Mouse (Mus musculus) lung, adult 18-20 months (tissue): ENCODE results near the gene Gipc3.

ENCODE experiments used
- DNase-seq, 2 experiments: peaks; one replicate each; pipeline ENCODE4 v3.0.0; 2022; ENCODE audit warnings: mixed read lengths in 2 of 2

Gipc3 gene

GRCm38 (mm10) chr10:81319741-81320549 lies 23.1 kb downstream of the Gipc3 start:
- no peak for DNase-seq

GRCm38 (mm10) chr10:81319330-81319699 lies 23.8 kb downstream of the Gipc3 start:
- no peak for DNase-seq

- DNase-seq: peak; percentile 50 to 56
Observed at GRCm38 (mm10) chr10:81318589-81319329, 24.3 kb downstream of the Gipc3 start.

- peak; percentile 86 to 90 for DNase-seq
Observed at GRCm38 (mm10) chr10:81317273-81317672, 25.8 kb downstream of the Gipc3 start.

GRCm38 (mm10) chr10:81316338-81317060 lies 26.6 kb downstream of the Gipc3 start:
- no peak for DNase-seq

- DNase-seq: no peak
Observed at GRCm38 (mm10) chr10:81315587-81315986, 27.5 kb downstream of the Gipc3 start.

GRCm38 (mm10) chr10:81314201-81314600 lies 28.9 kb downstream of the Gipc3 start:
- DNase-seq: no peak

GRCm38 (mm10) chr10:81313581-81313980 lies 29.5 kb downstream of the Gipc3 start:
- DNase-seq: no peak

- DNase-seq: no peak
Observed at GRCm38 (mm10) chr10:81309571-81309970, 33.5 kb downstream of the Gipc3 start.

GRCm38 (mm10) chr10:81306837-81307682 lies 36.0 kb downstream of the Gipc3 start:
- DNase-seq: no peak

GRCm38 (mm10) chr10:81306173-81306668 lies 36.8 kb downstream of the Gipc3 start:
- no peak for DNase-seq

- no peak for DNase-seq
Observed at GRCm38 (mm10) chr10:81305663-81306062, 37.4 kb downstream of the Gipc3 start.

- DNase-seq: peak; percentile 46 to 60
Observed at GRCm38 (mm10) chr10:81304597-81305238, 38.3 kb downstream of the Gipc3 start.

GRCm38 (mm10) chr10:81303761-81304160 lies 39.3 kb downstream of the Gipc3 start:
- DNase-seq: no peak

- no peak for DNase-seq
Observed at GRCm38 (mm10) chr10:81303258-81303657, 39.8 kb downstream of the Gipc3 start.

- DNase-seq: no peak
Observed at GRCm38 (mm10) chr10:81302781-81303218, 40.3 kb downstream of the Gipc3 start.

GRCm38 (mm10) chr10:81302288-81302687 lies 40.8 kb downstream of the Gipc3 start:
- DNase-seq: no peak

- DNase-seq: no peak
Observed at GRCm38 (mm10) chr10:81301321-81301720, 41.7 kb downstream of the Gipc3 start.

GRCm38 (mm10) chr10:81300352-81300907 lies 42.6 kb downstream of the Gipc3 start:
- no peak for DNase-seq

- no peak for DNase-seq
Observed at GRCm38 (mm10) chr10:81299585-81300351, 43.3 kb downstream of the Gipc3 start.
